Mouse (Mus musculus): ENCODE measurements around the gene Mlst8. TPM values are rescaled to one million over a fixed set of nuclear protein-coding genes. Genes with fewer than 3 reads are reported as not detected.

Mlst8 gene
- total and polyA plus RNA-seq, 3 experiments: 8.5 to 28.1 (median 10.7) TPM

DNA sequence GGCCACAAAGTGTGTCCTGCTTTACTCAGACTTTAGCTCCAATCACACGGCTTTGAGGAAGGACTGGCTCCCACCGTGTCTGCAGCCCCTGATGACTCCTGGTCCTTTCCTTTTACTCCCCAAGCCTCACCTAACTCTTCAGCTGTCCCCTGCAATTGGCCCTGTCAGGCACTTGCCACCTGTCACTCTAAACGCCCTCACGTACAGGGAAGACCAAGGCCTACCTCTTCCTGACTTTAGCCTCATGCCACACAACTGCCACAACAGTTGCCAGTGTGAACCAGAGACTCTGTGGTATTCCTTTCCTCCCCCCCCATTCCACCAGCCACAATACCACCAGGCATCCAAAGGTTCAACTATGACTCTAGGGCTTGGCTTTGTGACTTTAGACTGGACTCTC is 41.6 kb upstream of the Mlst8 start:
- Histone ChIP-seq H3K27ac (no peak overlapping the region), H3K4me3 (no peak overlapping the region), H3K9ac (ENCODE audit: low read depth, low read length) (no peak overlapping the region), H3K4me1 (ENCODE audit: control insufficient read depth, insufficient read depth, low read length) (peaks cover 4% of the 10 kb centered on the region), H3K36me3 (ENCODE audit: control insufficient read depth, insufficient read depth, low read length) (no peaks in the 10 kb centered on the region), H3K27me3 (ENCODE audit: control insufficient read depth, insufficient read depth, low read length) (no peaks in the 10 kb centered on the region), H3K79me2 (replicated peaks; ENCODE audit: control insufficient read depth, insufficient read depth, low read length) (no peaks in the 10 kb centered on the region; the same call in 1 of the 2 replicates)
- no peak for DNase-seq
- intact Hi-C loops (cut with DNase I): no loop called here
- WGBS: 74% methylated on average over 4 of the region's 4 CpGs
- TF ChIP-seq CTCF (IDR thresholded peaks at IDR 0.05) (no peak), EP300 (IDR thresholded peaks at IDR 0.05; ENCODE audit: insufficient read depth, low read depth, low read length) (no peak), POLR2A (IDR thresholded peaks at IDR 0.05; ENCODE audit: insufficient read depth, low read depth, low read length) (no peak)

- no peaks in the 10 kb centered on the region for H3K36me3 ChIP-seq (ENCODE audit: control insufficient read depth, insufficient read depth, low read length)
- peak overlapping the region; percentile 82 for H3K27ac ChIP-seq
- TF ChIP-seq CTCF (IDR thresholded peaks at IDR 0.05): no peak
- peak; percentile 67 for TF ChIP-seq POLR2A (IDR thresholded peaks at IDR 0.05; ENCODE audit: insufficient read depth, low read depth, low read length)
- 0 out of 2 replicates have a peak, but pooled peaks have one; percentile 41 for TF ChIP-seq EP300 (IDR thresholded peaks at IDR 0.05; ENCODE audit: insufficient read depth, low read depth, low read length)
- no peaks in the 10 kb centered on the region for H3K79me2 ChIP-seq (replicated peaks; ENCODE audit: control insufficient read depth, insufficient read depth, low read length)
- no peaks in the 10 kb centered on the region for H3K27me3 ChIP-seq (ENCODE audit: control insufficient read depth, insufficient read depth, low read length)
- peak overlapping the region; percentile 38 for H3K9ac ChIP-seq (ENCODE audit: low read depth, low read length)
- H3K4me1 ChIP-seq (ENCODE audit: control insufficient read depth, insufficient read depth, low read length): no peaks in the 10 kb centered on the region; the same call in 1 of the 2 replicates
- intact Hi-C loops (cut with DNase I): loop anchor here (5.0 kb wide), 1 partner anchor 37 kb away; the partner anchor contains the start of gene Mlst8
- WGBS: 59% methylated on average over 24 of the region's 24 CpGs
- H3K4me3 ChIP-seq: peak overlapping the region; percentile 41
- DNase-seq: peak in 1 of 2 experiments; percentile 48
Observed at GRCm38 (mm10) chr17:24514270-24515257, 35.7 kb upstream of the Mlst8 start.

- H3K9ac ChIP-seq (ENCODE audit: low read depth, low read length): no peak overlapping the region
- peak overlapping the region; percentile 82 for H3K27ac ChIP-seq
- peak; percentile 49 to 65 for DNase-seq
- intact Hi-C loops (cut with DNase I): loop anchor here (2.0 to 5.0 kb wide), 2 partner anchors 19 to 36 kb away; partner anchors contain the start of gene Mlst8
- 47% methylated on average over 5 of the region's 5 CpGs for WGBS
- no peaks in the 10 kb centered on the region for H3K27me3 ChIP-seq (ENCODE audit: control insufficient read depth, insufficient read depth, low read length)
- no peaks in the 10 kb centered on the region for H3K79me2 ChIP-seq (replicated peaks; ENCODE audit: control insufficient read depth, insufficient read depth, low read length)
- H3K4me1 ChIP-seq (ENCODE audit: control insufficient read depth, insufficient read depth, low read length): no peaks in the 10 kb centered on the region; the same call in 1 of the 2 replicates
- H3K4me3 ChIP-seq: peak overlapping the region; percentile 41; the same call in 1 of the 2 replicates
- TF ChIP-seq CTCF (IDR thresholded peaks at IDR 0.05) (peak; percentile 87), POLR2A (IDR thresholded peaks at IDR 0.05; ENCODE audit: insufficient read depth, low read depth, low read length) (no peak), EP300 (IDR thresholded peaks at IDR 0.05; ENCODE audit: insufficient read depth, low read depth, low read length) (0 out of 2 replicates have a peak, but pooled peaks have one; percentile 60)
- no peaks in the 10 kb centered on the region for H3K36me3 ChIP-seq (ENCODE audit: control insufficient read depth, insufficient read depth, low read length)
Observed at GRCm38 (mm10) chr17:24513609-24514008, 34.7 kb upstream of the Mlst8 start.

DNA sequence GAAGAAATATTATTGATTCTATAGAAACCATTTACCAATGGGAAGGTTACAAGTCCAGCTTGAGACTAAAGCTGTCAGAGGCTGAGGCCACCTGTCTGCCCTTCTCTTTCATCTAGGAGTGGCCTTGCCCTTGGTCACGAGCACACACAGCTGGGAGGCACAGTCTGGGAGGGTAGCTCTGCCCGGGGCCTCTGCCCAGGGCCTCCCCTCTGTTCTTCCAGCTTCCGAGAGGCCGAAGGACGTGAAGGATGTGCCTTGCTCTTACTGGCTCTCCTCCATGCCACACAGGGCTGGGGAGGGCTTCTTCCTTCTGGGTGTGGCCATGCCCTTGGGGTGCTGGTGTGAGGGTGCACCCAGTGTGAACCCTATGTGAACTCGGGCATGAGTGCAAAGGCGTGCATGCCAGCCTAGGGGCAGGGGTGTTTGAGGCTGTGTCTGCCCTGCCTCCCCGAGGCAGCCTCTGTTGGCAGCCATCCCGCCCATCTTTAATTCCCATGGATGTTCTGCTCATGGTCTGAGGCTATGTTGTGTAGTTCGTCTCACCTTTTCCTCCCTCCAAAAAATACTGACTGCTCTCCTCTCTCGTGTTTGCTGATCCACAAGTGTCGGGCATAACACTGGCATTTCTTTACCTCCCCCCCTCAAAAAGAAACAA is 29.1 kb upstream of the Mlst8 start:
- TF ChIP-seq EP300 (IDR thresholded peaks at IDR 0.05; ENCODE audit: insufficient read depth, low read depth, low read length) (no peak), POLR2A (IDR thresholded peaks at IDR 0.05; ENCODE audit: insufficient read depth, low read depth, low read length) (no peak), CTCF (IDR thresholded peaks at IDR 0.05) (no peak)
- intact Hi-C loops (cut with DNase I): no loop called here

GRCm38 (mm10) chr17:24507129-24507664 is 28.3 kb upstream of the Mlst8 start:
- no peak for TF ChIP-seq POLR2A (IDR thresholded peaks at IDR 0.05; ENCODE audit: insufficient read depth, low read depth, low read length)
- no peak for TF ChIP-seq CTCF (IDR thresholded peaks at IDR 0.05)
- no peak for TF ChIP-seq EP300 (IDR thresholded peaks at IDR 0.05; ENCODE audit: insufficient read depth, low read depth, low read length)
- intact Hi-C loops (cut with DNase I): no loop called here
- no peak for DNase-seq
- no peaks in the 10 kb centered on the region for H3K79me2 ChIP-seq (replicated peaks; ENCODE audit: control insufficient read depth, insufficient read depth, low read length)
- 53% methylated on average over 19 of the region's 19 CpGs for whole genome bisulfite sequencing
- no peak overlapping the region for H3K4me3 ChIP-seq
- H3K4me1 ChIP-seq (ENCODE audit: control insufficient read depth, insufficient read depth, low read length): no peaks in the 10 kb centered on the region
- no peak overlapping the region for H3K27ac ChIP-seq
- no peak overlapping the region for H3K9ac ChIP-seq (ENCODE audit: low read depth, low read length)
- H3K27me3 ChIP-seq (ENCODE audit: control insufficient read depth, insufficient read depth, low read length): no peaks in the 10 kb centered on the region
- H3K36me3 ChIP-seq (ENCODE audit: control insufficient read depth, insufficient read depth, low read length): no peaks in the 10 kb centered on the region

More for the DNA sequence above, 29.1 kb upstream of the Mlst8 start:
- Histone ChIP-seq H3K27ac (no peak overlapping the region), H3K4me3 (no peak overlapping the region), H3K9ac (ENCODE audit: low read depth, low read length) (no peak overlapping the region), H3K79me2 (replicated peaks; ENCODE audit: control insufficient read depth, insufficient read depth, low read length) (no peaks in the 10 kb centered on the region), H3K36me3 (ENCODE audit: control insufficient read depth, insufficient read depth, low read length) (no peaks in the 10 kb centered on the region), H3K4me1 (ENCODE audit: control insufficient read depth, insufficient read depth, low read length) (no peaks in the 10 kb centered on the region), H3K27me3 (ENCODE audit: control insufficient read depth, insufficient read depth, low read length) (no peaks in the 10 kb centered on the region)
- no peak for DNase-seq
- WGBS: 85% methylated on average over 12 of the region's 12 CpGs
